Mouse (Mus musculus): Measurements from ENCODE around the gene Atp2b1.

DNA sequence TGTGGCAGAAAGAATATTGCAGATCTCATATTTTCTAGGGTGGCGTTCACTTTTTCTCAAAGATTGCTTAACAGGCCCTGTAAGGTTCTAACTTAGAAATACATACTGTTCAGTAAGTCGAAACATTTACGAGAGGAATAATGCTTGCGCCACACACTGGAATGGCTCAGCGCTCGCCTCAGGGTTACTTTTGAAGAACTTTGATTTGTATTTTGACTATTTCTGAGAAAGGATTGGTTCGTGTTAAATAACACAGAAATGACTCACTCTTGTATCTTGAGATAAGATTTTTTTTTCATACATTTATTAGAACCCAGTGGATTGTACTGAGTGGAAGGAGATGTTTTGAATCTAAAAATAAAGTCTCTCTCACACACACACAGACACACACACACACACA is 135.9 kb downstream of the Atp2b1 start:
- no peak for TF ChIP-seq MYC (IDR thresholded peaks at IDR 0.05; ENCODE audit: low read depth, low read length)
- TF ChIP-seq TAL1 (IDR thresholded peaks at IDR 0.05; ENCODE audit: low read length) = no peak
- TF ChIP-seq RAD21 (IDR thresholded peaks at IDR 0.05; ENCODE audit: low read depth, low read length) = no peak
